Mouse (Mus musculus): ENCODE measurements at regions not wholly inside any gene's neighbourhood (a gene's known extent, or its start where the extent isn't known, plus 50 kb on each side); places are given as distances from the start of the nearest gene placed in this dataset.

DNA sequence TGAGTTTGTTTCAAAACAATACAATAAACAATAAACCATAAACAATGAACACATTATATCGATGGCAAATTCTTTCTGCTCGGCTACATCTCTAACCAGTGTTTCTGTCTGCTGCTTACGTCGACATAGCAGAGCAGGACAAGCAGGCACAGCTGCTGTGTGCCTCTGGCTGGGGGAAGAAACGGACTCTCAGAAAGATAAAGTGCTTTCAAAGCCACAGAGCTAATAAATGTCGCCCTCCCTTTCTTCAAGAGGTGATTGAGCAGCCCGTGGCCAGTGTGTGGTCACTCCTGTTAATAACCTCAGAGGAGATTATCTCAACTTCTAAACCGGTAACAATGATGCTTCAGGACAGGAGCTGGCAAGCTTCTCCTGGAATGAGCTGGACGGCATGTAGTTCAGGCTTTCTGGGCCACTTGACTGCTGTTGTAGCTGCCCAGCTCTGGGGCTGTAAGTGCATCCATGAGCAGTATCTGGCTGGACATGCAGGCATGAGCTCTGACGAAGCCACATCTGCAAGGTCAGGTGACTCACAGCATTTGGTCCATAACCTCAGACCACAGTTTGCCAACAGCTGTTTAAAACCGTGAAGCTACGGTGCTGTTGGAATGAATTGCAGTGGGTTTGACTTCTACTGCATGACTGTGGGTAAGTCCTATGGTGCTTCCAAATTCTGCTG lies 55.6 kb downstream of the Evx1 start:
- Histone ChIP-seq H3K4me1 (ENCODE audit: control insufficient read depth, insufficient read depth, insufficient read length, low read length) (no peaks in the 10 kb centered on the region), H3K27ac (replicated peaks; ENCODE audit: low read depth, low read length) (no peak overlapping the region)

DNA sequence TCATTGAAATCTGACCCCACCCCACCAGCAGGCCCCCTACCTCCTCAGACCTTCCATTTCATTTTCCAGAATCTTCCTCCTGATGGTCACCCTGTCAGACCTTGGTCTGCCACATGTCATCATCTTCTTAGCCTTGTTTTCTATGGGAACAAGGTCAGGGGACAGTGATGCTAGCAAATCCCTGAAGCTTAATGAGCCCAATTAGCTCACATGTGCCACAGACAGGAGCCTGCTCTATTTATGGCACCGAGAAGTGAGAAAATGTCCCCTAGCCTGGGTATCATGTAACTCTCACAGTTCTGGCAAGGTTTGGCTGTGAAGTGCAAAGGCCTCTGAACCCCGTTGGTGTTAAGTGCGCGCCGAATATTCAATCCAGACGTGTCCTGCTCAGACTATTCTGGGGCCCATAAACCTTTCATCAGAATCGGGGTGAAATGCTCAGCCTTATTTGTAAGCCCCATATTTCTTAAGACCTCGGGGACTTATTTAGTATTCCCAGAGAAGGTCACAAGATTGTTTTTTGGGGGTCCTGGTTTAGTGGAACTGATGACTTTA lies 57.6 kb downstream of the Evx1 start:
- H3K4me1 ChIP-seq (ENCODE audit: control insufficient read depth, insufficient read depth, insufficient read length, low read length), result no peaks in the 10 kb centered on the region
- no peak overlapping the region for H3K4me3 ChIP-seq (ENCODE audit: insufficient read depth, low read depth, low read length)
- no peak overlapping the region for H3K27ac ChIP-seq (replicated peaks; ENCODE audit: low read depth, low read length)

More for the DNA sequence above, 55.6 kb downstream of the Evx1 start:
- no peak overlapping the region for H3K4me3 ChIP-seq (ENCODE audit: insufficient read depth, low read depth, low read length)

DNA sequence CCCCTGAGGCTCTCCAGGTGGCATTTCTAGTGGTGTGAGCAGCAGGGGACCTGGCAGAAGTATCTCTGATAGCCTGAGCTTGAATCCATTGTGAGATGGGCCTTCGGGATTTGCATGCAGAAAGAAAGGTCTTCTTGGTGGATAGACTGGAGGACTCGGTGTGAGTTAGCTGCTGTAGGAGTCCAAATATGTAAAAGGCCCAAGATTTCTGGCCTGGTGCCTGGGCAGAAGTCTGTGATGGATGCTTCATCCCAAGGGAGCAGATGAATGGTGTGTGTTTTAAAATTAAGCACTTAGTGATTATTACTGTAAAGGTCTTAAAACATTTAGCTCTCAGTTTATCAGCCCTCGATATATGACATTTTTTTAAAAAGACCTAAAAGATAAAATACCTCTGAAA lies 65.8 kb downstream of the Evx1 start:
- Histone ChIP-seq H3K27ac (replicated peaks; ENCODE audit: low read depth, low read length) (no peak overlapping the region), H3K4me3 (ENCODE audit: insufficient read depth, low read depth, low read length) (no peak overlapping the region), H3K4me1 (ENCODE audit: control insufficient read depth, insufficient read depth, insufficient read length, low read length) (no peaks in the 10 kb centered on the region)

- no peak overlapping the region for H3K4me3 ChIP-seq (ENCODE audit: insufficient read depth, low read depth, low read length)
- H3K4me1 ChIP-seq (ENCODE audit: control insufficient read depth, insufficient read depth, insufficient read length, low read length), result no peaks in the 10 kb centered on the region
- H3K27ac ChIP-seq (replicated peaks; ENCODE audit: low read depth, low read length), result no peak overlapping the region
These were observed 66.3 kb downstream of the Evx1 start for GRCm38 (mm10) chr6:52379588-52379987.

DNA sequence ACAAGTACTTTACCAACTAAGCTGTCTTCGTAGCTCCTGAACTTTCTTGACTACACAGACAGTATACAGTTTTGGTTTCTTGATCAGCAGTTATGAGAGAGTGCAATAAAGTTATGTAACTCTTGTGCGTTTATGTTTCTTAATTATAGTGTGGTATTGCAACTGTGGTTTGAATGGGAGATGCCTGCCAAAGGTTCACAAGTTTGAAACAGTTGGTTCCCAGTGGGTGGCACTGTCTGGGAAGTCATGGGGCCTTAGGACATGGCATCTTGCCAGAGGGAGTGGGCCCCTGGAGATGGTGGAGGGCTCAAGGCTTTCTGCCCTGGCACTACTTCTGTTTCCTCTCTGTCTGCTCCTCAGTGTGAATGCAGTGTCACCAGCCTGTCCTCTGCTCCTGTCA lies 71.7 kb downstream of the Evx1 start:
- Histone ChIP-seq H3K4me1 (ENCODE audit: control insufficient read depth, insufficient read depth, insufficient read length, low read length) (no peaks in the 10 kb centered on the region), H3K4me3 (ENCODE audit: insufficient read depth, low read depth, low read length) (no peak overlapping the region), H3K27ac (replicated peaks; ENCODE audit: low read depth, low read length) (peak overlapping the region; percentile 85)

- H3K27ac ChIP-seq (replicated peaks; ENCODE audit: low read depth, low read length), result no peak overlapping the region
- H3K4me1 ChIP-seq (ENCODE audit: control insufficient read depth, insufficient read depth, insufficient read length, low read length), result no peaks in the 10 kb centered on the region
- no peak overlapping the region for H3K4me3 ChIP-seq (ENCODE audit: insufficient read depth, low read depth, low read length)
These were observed 88.1 kb downstream of the Evx1 start for GRCm38 (mm10) chr6:52401404-52401803.

DNA sequence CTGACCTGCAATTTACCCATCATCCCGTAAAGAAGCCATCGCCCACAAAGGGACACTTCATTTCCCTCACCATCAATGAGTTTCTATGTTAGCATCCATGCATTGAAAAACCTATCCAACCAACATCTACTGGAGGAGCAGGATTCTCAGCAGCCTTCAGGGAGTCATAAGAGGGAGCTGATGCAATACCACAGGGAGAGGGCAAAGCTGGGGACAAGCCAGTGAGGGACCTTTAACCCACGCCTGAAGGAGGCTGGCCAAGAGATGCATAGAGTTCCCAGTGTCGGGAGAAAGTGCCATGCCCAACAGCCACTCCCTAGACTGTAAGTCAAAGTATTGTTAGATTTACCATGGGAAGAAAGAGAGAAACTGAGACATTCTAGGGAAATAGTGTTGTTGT lies 96.7 kb downstream of the Evx1 start:
- Histone ChIP-seq H3K4me3 (ENCODE audit: insufficient read depth, low read depth, low read length) (no peak overlapping the region), H3K27ac (replicated peaks; ENCODE audit: low read depth, low read length) (0 out of 2 replicates have a peak overlapping the region, but pooled peaks have one; percentile 93), H3K4me1 (ENCODE audit: control insufficient read depth, insufficient read depth, insufficient read length, low read length) (peaks cover 11% of the 10 kb centered on the region)

GRCm38 (mm10) chr6:52410711-52411110 lies 97.4 kb downstream of the Evx1 start:
- H3K27ac ChIP-seq (replicated peaks; ENCODE audit: low read depth, low read length), result peak overlapping the region; percentile 93
- H3K4me3 ChIP-seq (ENCODE audit: insufficient read depth, low read depth, low read length), result no peak overlapping the region
- peaks cover 11% of the 10 kb centered on the region for H3K4me1 ChIP-seq (ENCODE audit: control insufficient read depth, insufficient read depth, insufficient read length, low read length)

DNA sequence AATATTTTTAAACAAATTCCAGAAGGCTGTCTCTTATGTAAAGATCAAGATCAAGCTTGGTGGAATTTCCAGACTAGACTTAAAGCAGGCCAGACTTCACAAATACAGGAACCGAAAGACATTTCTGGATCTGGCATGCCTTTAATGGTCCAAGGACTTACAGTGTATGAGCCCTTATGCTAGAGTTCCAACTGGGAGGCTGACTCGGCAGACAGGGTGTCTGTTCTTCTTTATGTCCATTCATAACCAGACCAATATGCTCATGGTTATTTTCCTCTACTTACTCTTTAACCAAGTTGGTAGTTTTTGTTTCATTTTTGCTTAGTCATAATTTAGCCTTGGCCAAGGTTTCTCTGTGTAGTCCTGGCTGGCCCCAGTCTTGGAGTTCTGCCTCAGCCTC lies 98.0 kb downstream of the Evx1 start:
- Histone ChIP-seq H3K4me1 (ENCODE audit: control insufficient read depth, insufficient read depth, insufficient read length, low read length) (peaks cover 11% of the 10 kb centered on the region), H3K4me3 (ENCODE audit: insufficient read depth, low read depth, low read length) (no peak overlapping the region), H3K27ac (replicated peaks; ENCODE audit: low read depth, low read length) (peak overlapping the region; percentile 98)

DNA sequence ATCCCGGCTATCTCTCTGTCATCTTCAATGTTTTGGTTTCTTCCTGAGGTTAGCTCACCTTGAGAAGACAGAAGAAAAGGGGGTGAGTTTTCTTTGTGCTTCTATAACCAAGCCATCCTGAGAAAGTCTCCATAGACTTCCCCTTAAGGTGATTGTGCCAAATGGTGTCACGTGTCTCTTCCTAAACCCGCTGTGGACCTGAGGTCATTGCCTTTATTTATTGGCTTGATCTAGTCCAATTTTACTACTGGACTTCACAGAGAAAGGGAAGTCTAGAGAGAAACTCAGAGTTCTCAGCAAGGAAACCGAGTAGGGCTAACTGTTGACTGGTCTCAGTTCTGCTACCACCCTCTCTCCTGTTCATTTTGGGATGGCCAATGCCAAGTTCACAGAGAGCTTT lies 100.3 kb downstream of the Evx1 start:
- no peak overlapping the region for H3K4me3 ChIP-seq (ENCODE audit: insufficient read depth, low read depth, low read length)
- peaks cover 11% of the 10 kb centered on the region for H3K4me1 ChIP-seq (ENCODE audit: control insufficient read depth, insufficient read depth, insufficient read length, low read length)
- H3K27ac ChIP-seq (replicated peaks; ENCODE audit: low read depth, low read length), result 0 out of 2 replicates have a peak overlapping the region, but pooled peaks have one; percentile 49

GRCm38 (mm10) chr6:52415341-52415946 lies 102.1 kb downstream of the Evx1 start:
- H3K4me1 ChIP-seq (ENCODE audit: control insufficient read depth, insufficient read depth, insufficient read length, low read length), result peaks cover 6% of the 10 kb centered on the region
- H3K4me3 ChIP-seq (ENCODE audit: insufficient read depth, low read depth, low read length), result no peak overlapping the region
- H3K27ac ChIP-seq (replicated peaks; ENCODE audit: low read depth, low read length), result no peak overlapping the region

DNA sequence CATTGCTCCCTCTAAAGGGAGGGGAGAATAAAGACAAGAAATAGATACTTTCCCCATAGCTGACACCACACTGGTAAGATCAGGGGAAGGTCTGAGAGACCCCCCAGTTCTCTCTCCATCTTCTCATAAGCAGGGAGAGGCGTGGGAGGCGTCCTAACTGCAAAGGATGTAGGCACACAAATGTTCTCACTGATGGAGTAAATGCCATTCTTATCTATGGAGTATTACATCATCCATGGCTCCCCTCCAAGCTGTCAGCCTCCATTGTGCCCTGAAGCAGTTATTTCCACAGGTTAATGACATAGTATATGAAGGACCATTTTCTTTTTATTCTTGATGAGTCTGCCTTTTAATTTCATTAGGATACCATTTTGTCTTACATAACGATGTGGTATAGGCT lies 103.2 kb downstream of the Evx1 start:
- no peak overlapping the region for H3K27ac ChIP-seq (replicated peaks; ENCODE audit: low read depth, low read length)
- H3K4me3 ChIP-seq (ENCODE audit: insufficient read depth, low read depth, low read length), result no peak overlapping the region
- H3K4me1 ChIP-seq (ENCODE audit: control insufficient read depth, insufficient read depth, insufficient read length, low read length), result peaks cover 5% of the 10 kb centered on the region

DNA sequence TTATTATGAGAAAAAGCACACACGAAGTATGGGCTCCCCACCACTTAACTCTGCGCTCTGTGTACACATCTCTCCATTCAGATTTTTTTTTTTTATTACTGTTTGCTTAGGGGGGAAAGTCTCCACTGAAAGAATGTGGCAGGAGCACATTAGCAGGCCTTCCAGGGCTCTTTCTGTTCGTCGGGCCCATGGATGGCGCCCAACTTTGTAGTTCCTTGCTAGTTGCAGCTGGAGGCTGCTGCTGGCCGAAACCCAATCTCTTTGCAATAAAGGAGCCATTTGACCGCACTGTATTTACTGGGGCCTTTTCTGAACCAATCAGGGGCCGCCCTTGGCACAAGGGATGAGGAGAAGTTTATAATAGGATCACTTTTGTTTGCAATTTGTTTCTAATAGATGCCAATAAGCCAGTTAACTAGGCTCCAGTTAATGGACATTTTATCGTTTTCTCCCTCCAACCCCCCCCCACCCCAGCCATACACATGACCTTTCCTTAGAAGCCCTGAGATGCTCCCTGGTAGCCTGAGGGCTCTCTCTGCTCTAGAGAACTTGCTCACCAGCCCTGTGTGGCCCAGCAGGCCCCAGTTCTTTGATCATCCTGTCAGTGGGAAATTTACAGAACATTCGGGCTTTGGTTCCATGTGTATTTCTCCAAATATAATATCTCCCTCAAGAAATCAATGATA lies 104.3 kb downstream of the Evx1 start:
- H3K4me3 ChIP-seq (ENCODE audit: insufficient read depth, low read depth, low read length), result no peak overlapping the region
- H3K4me1 ChIP-seq (ENCODE audit: control insufficient read depth, insufficient read depth, insufficient read length, low read length), result peaks cover 5% of the 10 kb centered on the region; the same call in 1 of the 2 replicates
- no peak overlapping the region for H3K27ac ChIP-seq (replicated peaks; ENCODE audit: low read depth, low read length)

- H3K4me1 ChIP-seq (ENCODE audit: control insufficient read depth, insufficient read depth, insufficient read length, low read length), result peaks cover 5% of the 10 kb centered on the region; the same call in 1 of the 2 replicates
- no peak overlapping the region for H3K27ac ChIP-seq (replicated peaks; ENCODE audit: low read depth, low read length)
- H3K4me3 ChIP-seq (ENCODE audit: insufficient read depth, low read depth, low read length), result no peak overlapping the region
These were observed 105.3 kb downstream of the Evx1 start for GRCm38 (mm10) chr6:52418451-52419170.
